Mouse (Mus musculus) left cerebral cortex, adult 11 months (tissue): Measurements from ENCODE around the gene Cdkn2a.

ENCODE experiments used
- DNase-seq: peaks from one replicate; pipeline ENCODE4 v3.0.0; 2022; ENCODE audit warnings: low spot score

Gene Cdkn2a

DNA sequence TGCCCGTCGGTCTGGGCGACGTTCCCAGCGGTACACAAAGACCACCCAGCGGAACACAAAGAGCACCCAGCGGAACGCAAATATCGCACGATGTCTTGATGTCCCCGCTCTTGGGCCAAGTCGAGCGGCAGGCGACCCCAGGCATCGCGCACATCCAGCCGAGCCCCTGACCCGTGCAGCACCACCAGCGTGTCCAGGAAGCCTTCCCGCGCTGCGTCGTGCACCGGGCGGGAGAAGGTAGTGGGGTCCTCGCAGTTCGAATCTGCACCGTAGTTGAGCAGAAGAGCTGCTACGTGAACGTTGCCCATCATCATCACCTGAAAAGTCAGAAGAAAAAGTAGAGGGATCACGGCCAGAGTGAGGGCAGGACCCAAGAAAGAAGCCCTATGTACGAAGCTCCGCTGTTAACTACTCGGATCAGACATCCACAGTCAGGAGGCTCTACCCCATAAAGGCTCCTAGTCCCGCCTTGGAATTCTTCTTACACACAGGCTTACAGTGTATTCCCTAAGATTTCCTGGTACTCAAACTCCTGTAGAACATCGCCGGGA, 17.7 kb downstream of the Cdkn2a start:
- DNase-seq: no peak

DNA sequence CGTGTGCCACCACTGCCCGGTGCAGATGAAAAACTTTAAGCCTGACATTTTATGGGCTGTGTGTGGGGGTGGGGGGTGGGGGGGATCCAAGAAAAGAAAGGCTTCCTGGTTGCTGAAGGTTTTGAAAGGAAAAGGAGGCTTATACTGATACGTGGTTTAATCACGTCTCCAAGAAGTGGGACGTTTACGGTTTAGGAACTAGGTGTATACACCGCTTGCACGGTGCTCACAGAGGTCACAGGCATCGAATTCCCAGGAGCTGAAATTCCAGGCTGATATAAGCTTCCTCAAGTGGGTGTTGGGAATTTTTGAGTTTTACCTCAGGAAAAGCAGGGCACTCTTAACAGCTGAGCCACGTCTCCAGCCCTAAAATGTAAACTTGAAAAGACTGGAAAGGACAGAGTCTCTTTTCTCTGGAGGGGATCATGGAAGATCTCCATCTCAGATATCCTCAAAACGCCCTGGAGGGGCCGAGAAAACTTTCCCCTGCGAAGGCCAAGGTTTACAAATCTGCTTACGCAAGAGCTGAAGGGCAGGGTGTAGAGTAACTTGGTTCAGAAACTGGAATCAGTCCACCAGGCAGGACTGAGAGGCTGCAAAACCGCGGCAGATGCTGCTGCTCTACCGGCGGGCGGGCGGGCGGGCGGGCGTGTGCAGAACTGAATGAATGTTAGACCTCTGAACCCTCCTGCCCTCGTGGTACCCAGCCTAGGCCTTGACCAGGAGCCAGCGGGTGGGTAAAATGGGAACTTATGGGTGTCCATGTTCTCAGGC, 18.5 kb downstream of the Cdkn2a start:
- no peak for DNase-seq

DNA sequence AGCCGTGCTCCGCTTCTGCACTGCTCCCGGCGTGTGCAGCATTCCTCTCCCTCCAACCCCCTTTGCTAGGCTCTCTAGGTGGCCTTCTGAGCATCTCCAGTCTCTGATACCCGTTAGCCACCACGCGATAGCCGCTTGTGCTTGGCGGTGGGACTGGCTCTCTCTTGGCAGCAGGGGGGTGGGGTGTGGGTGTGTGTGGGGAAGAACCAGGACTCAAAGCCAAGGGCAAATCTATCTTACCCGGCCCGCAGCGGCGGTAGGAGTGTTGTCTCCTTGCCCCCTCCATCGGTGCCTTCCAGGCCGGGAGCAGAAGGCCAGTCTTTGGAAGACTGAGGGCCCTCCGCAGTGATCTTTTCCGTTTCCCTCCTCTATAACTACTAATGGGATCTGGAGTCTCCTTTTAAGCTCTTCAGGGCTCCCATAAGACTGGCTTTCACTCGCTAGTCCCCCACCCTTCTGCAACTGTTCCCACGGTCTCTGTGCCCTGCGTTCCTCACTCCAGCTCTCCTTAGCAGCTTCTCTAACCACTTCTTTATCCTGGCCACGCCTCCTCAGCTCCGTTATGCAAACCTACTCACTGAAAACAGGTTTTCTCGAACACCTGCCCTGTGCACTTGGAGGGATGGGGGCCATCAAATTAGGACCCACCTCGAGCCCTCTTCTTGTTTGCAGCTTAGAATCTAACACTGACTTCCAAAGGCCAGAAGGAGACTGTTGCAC, 19.5 kb downstream of the Cdkn2a start:
- no peak for DNase-seq

DNA sequence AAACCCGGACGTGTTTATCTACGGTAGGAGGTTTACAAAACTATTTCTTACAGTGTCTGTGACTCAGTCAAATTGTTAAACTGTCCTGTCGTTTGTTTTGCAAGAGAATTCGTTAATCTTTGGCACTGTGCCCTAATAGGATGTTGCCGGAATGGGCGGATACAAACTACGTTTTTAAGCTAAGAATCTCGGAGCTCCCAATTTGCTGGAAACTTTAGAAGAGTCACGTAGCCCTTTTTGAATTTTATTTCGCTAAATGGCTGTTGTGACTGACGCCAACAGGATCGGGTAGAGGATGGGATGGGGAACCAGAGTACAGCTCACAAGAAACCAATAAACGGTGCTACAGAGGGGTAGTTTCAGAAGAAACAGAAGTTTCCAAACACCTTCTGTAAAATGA, 20.4 kb downstream of the Cdkn2a start:
- no peak for DNase-seq

DNA sequence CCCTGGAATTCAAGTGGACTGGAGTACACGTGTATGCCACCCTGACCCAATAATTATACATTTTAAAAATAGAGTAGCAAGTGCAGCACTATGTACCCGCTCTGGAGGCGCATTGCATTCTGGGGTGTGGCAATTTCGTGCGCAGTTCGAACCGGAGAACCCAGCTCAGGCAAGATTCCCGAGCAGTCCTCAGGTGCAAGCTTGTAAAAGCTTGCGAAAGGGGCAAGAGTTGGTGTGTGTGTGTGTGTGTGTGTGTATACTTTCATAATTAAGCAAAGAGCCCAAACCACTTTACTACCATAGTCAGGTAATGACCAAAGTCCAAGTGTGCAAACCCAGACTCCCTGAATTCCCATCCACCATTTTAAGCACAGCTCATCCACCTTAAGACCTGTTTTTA, 20.9 kb downstream of the Cdkn2a start:
- no peak for DNase-seq

DNA sequence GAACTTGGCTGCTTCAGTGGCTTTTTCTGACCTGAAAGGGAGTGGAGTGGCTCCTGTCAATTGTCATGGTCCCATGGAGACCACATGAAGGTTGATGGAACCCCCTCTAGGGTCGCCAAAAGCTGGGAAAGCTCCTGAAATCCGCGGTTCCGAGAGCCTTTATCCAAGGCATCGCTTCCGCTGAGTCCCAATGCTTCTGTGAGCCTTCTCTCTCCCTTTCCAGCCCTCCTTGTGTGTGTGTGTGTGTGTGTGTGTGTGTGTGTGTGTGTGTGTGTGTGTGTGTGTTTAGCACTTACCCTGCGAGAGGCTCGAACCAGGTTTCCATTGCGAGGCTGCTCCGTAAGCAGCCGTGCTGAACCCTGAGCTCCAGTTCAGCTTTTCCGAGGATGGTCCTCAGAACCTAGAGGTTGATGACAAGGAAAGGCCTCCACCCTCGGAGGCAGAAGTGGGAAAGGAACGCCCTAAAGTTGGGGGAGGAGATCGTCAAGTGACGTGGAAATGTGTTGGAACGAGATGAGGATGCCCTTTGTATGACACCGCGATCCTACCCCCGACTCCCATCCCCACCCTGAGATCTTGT, 21.4 kb downstream of the Cdkn2a start:
- no peak for DNase-seq

DNA sequence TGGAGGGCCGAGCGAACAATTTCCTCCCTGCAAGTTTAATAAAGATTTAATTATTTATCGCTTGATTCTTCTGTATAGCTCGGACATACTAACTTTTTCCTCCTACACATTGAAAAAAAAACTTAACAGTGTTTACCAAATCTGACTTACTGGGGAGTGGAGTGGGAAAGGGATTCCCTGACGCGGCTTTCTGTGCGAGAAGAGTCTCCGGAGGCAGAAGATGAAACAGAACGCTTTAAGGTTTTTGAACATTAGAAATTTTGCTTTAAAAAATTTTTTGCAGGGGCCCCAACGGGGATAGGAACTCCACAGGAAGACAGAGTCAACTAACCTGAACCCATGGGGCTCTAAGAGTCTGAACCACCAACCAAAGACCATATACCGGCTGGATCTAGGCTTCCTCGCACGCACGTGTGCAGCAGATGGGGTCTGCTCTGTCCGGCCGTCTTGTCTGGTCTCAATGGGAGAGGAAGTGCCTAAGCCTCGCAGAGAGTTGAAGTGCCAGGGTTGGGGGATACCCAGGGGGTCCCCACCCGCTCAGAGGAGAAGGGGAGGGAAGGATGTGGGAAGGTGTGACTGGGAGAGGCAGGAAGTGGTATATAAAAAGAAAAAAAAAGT, 22.2 kb downstream of the Cdkn2a start:
- no peak for DNase-seq

DNA sequence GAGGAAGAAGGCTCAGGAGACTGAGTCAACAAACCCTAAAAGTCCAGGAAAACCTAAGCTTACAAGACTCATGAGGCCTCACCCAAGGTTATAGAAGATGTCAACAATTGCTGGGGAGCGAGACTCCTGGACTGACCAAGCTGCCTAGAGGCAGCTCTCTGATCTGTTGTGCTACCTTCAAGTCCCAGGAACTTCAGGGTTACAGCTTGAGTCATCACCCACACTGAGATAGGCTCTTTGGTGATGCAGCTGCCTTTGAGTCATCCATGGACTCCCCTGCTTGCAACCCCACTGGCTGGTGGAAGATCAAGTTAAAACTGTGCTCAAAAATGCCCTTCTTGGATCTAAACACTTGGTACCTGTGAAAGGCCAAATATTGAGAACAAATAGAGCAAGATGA, 36.7 kb downstream of the Cdkn2a start:
- no peak for DNase-seq

DNA sequence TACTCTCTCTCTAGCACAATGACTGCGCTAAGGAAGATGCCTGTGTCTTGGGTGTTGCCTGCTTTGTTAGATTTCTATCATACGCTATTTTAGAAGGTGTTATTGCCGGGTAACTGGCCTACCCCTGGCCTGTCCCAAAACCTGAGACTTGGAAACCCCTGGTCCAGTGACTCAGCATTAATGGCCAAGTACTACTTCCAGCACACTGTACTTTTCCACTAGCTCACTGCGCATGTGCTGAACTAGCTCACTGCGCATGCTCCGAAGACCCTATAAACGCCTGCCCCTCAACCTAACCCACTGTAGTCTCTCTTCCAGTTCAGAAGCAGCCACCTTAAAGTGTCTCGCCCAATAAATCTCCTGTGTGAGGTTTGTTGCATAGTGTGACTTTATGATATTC, 60.0 kb downstream of the Cdkn2a start:
- DNase-seq: no peak
